Mouse (Mus musculus): ENCODE results near the gene Htr3b. TPM values are rescaled to one million over a fixed set of nuclear protein-coding genes. Genes with fewer than 3 reads are reported as not detected.

Gene Htr3b
- polyA plus RNA-seq, 1 experiment from 2014 or later: 2.0 TPM

GRCm38 (mm10) chr9:48981827-48982226 lies 17.0 kb upstream of the Htr3b start:
- no peaks in the 10 kb centered on the region for H3K27me3 ChIP-seq (replicated peaks)
- peaks cover under 1% of the 10 kb centered on the region; the same call in 1 of the 2 replicates for H3K4me1 ChIP-seq (replicated peaks)
- no peak overlapping the region for H3K9ac ChIP-seq
- no peak overlapping the region for H3K4me2 ChIP-seq (replicated peaks)
- ATAC-seq: peak; percentile 12; the same call in 1 of the 2 replicates
- H3K4me3 ChIP-seq (replicated peaks): no peak overlapping the region
- H3K9me3 ChIP-seq: no peaks in the 10 kb centered on the region
- H3K27ac ChIP-seq: 0 out of 2 replicates have a peak overlapping the region, but pooled peaks have one; percentile 36
- no peaks in the 10 kb centered on the region for H3K36me3 ChIP-seq

DNA sequence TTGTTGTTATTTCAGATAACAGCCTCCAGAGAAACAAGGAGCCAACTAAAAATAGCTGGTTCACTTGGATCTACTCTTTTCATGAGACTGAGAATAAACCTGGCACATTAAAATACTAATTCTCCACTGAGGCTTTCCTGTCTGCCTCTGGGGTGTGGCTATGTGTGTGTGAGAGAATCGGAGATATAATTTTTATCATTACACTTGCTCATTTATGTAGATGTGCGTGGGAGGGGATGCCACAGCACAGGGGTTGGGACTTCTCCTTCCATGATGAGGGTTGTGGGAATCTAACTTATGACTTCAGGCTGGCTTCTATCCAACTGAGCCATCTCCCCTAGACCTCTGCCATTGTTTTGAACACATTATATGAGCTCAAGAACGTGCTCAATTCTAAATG lies 16.0 kb upstream of the Htr3b start:
- ATAC-seq: no peak
- H3K9me3 ChIP-seq: no peaks in the 10 kb centered on the region
- H3K4me2 ChIP-seq (replicated peaks): no peak overlapping the region
- WGBS: 84% methylated on average over 3 of the region's 3 CpGs
- no peak overlapping the region for H3K4me3 ChIP-seq (replicated peaks)
- H3K9ac ChIP-seq: no peak overlapping the region
- H3K27ac ChIP-seq: no peak overlapping the region
- no peaks in the 10 kb centered on the region for H3K36me3 ChIP-seq
- no peaks in the 10 kb centered on the region for H3K27me3 ChIP-seq (replicated peaks)
- H3K4me1 ChIP-seq (replicated peaks): no peaks in the 10 kb centered on the region

GRCm38 (mm10) chr9:48980371-48980770 lies 15.6 kb upstream of the Htr3b start:
- no peak for ATAC-seq
- Histone ChIP-seq H3K9ac (no peak overlapping the region), H3K4me2 (replicated peaks) (no peak overlapping the region), H3K27ac (no peak overlapping the region), H3K27me3 (replicated peaks) (no peaks in the 10 kb centered on the region), H3K36me3 (no peaks in the 10 kb centered on the region), H3K4me3 (replicated peaks) (no peak overlapping the region), H3K4me1 (replicated peaks) (no peaks in the 10 kb centered on the region), H3K9me3 (no peaks in the 10 kb centered on the region)
- 53% methylated on average over 5 of the region's 5 CpGs for WGBS

- H3K27ac ChIP-seq: no peak overlapping the region
- no peak overlapping the region for H3K4me2 ChIP-seq (replicated peaks)
- no peak for ATAC-seq
- no peaks in the 10 kb centered on the region for H3K9me3 ChIP-seq
- no peaks in the 10 kb centered on the region for H3K27me3 ChIP-seq (replicated peaks)
- H3K9ac ChIP-seq: no peak overlapping the region
- H3K4me3 ChIP-seq (replicated peaks): no peak overlapping the region
- 75% methylated on average over 6 of the region's 6 CpGs for WGBS
- no peaks in the 10 kb centered on the region for H3K4me1 ChIP-seq (replicated peaks)
- H3K36me3 ChIP-seq: no peaks in the 10 kb centered on the region
These were observed 12.0 kb upstream of the Htr3b start for GRCm38 (mm10) chr9:48976661-48977355.

DNA sequence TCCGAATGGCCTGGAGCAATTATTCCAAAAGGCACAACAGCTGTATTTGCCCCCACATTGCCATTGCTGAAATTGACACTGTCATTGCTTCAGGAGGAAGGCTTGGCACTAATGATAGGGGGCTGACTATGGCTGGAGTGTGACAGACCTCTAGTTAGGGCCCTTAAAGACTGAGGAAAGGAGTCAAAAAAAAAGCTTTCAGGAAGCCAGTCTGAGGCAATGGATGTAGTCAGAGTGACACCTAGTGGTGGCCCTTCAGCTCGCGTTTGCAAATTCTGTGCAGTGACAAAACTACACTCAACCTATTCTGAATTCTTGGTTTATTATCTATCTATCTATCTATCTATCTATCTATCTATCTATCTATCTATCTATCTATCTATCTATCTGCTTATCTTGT lies 7.7 kb upstream of the Htr3b start:
- H3K27me3 ChIP-seq (replicated peaks): no peaks in the 10 kb centered on the region
- no peaks in the 10 kb centered on the region for H3K4me1 ChIP-seq (replicated peaks)
- ATAC-seq: no peak
- H3K9ac ChIP-seq: no peak overlapping the region
- H3K4me2 ChIP-seq (replicated peaks): no peak overlapping the region
- 33% methylated on average over 3 of the region's 3 CpGs for WGBS
- H3K36me3 ChIP-seq: no peaks in the 10 kb centered on the region
- H3K9me3 ChIP-seq: no peaks in the 10 kb centered on the region
- no peak overlapping the region for H3K27ac ChIP-seq
- no peak overlapping the region for H3K4me3 ChIP-seq (replicated peaks)

DNA sequence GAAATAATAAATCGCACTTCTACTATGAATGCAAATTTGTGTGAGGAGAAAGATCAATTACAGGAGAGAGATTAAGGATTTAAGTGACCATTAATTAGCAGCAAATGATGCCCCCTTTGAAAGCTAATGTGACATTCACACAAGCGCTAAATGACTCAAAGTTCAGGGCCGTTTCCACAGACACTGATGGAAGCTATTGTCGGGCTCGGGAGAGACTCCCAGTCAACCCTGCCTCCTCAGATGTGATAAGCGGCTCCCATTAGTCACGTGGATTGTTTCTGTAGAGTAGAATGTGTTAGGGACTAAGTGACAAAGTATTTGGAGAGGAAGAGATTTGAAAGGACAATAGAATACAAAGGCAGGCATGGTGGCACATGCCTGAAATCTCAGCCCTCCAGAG lies 2.7 kb downstream of the Htr3b start:
- no peaks in the 10 kb centered on the region for H3K36me3 ChIP-seq
- no peak overlapping the region for H3K4me3 ChIP-seq (replicated peaks)
- 35% methylated on average over 7 of the region's 7 CpGs for WGBS
- no peak for ATAC-seq
- no peaks in the 10 kb centered on the region for H3K4me1 ChIP-seq (replicated peaks)
- no peaks in the 10 kb centered on the region for H3K27me3 ChIP-seq (replicated peaks)
- H3K9me3 ChIP-seq: no peaks in the 10 kb centered on the region
- H3K27ac ChIP-seq: no peak overlapping the region
- H3K9ac ChIP-seq: no peak overlapping the region
- no peak overlapping the region for H3K4me2 ChIP-seq (replicated peaks)

- WGBS: 42% methylated on average over 12 of the region's 12 CpGs
- no peak overlapping the region for H3K4me3 ChIP-seq (replicated peaks)
- no peaks in the 10 kb centered on the region for H3K36me3 ChIP-seq
- no peak overlapping the region for H3K4me2 ChIP-seq (replicated peaks)
- H3K27me3 ChIP-seq (replicated peaks): no peaks in the 10 kb centered on the region
- ATAC-seq: no peak
- no peak overlapping the region for H3K9ac ChIP-seq
- no peaks in the 10 kb centered on the region for H3K4me1 ChIP-seq (replicated peaks)
- no peak overlapping the region for H3K27ac ChIP-seq
- no peaks in the 10 kb centered on the region for H3K9me3 ChIP-seq
These were observed 3.5 kb downstream of the Htr3b start for GRCm38 (mm10) chr9:48961314-48961713.

DNA sequence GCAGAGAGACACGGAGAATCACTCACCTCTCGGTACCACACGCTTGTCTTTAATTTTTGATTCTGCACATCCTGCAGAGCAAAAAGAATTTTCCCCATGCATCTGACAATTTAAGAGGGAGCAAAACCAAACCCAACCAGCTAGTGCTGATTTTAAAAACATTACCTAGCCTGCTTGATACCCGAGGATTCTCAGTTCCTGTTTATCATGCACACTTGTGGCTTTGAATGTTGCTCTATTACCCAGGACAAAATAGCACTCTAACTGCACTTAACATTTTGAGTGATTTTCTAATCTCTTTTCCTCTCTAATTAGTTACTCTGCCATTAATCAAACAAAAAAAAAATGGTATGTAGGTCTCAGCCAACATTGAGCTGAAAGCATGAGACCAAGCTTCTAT lies 17.2 kb downstream of the Htr3b start:
- H3K9ac ChIP-seq: no peak overlapping the region
- no peak for ATAC-seq
- H3K9me3 ChIP-seq: no peaks in the 10 kb centered on the region
- H3K4me3 ChIP-seq (replicated peaks): no peak overlapping the region
- no peak overlapping the region for H3K27ac ChIP-seq
- no peak overlapping the region for H3K4me2 ChIP-seq (replicated peaks)
- no peaks in the 10 kb centered on the region for H3K4me1 ChIP-seq (replicated peaks)
- WGBS: 87% methylated on average over 4 of the region's 4 CpGs
- H3K27me3 ChIP-seq (replicated peaks): no peaks in the 10 kb centered on the region
- no peaks in the 10 kb centered on the region for H3K36me3 ChIP-seq

DNA sequence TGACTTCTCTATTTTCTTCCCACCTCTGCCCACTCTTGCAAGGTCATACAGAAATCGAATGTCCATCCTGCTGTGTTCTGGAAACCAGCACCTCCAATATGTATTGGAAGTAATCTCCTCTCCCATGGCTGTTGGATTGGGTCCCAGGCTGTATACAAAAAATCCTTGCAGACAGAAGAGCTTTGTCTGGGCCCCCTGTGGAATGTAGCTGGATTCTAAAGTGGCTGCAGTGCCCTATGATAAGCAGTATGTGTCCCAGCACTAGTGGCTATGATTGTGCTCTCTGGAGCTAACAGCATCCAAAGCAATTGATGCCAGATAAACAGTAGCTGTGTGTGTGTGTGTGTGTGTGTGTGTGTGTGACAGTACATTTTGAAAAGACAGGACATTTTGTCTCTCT lies 22.4 kb downstream of the Htr3b start:
- Histone ChIP-seq H3K27me3 (replicated peaks) (no peaks in the 10 kb centered on the region), H3K4me3 (replicated peaks) (no peak overlapping the region), H3K9ac (no peak overlapping the region), H3K36me3 (no peaks in the 10 kb centered on the region), H3K27ac (no peak overlapping the region), H3K4me2 (replicated peaks) (no peak overlapping the region), H3K4me1 (replicated peaks) (no peaks in the 10 kb centered on the region), H3K9me3 (no peaks in the 10 kb centered on the region)
- 68% methylated on average over 1 of the region's 1 CpGs for WGBS
- ATAC-seq: no peak

DNA sequence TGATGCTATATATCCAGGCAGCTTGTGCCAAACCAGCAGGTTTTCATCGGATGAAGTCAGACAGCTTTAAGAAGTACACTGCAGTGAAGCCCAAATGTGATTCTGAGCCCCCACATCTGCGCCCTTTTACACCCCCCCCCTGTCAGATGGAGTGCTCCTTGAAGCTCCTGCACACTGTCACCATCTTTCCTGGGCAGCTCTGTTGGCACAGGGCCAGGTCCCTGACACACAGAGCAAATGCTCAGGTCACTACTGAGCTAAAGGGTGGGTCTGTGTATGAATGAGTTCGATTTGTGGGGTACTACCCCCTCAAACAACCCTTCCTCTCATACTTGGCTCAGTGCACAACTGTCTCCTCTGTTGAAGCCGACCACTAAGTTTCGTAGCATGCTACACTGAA lies 35.4 kb downstream of the Htr3b start:
- Histone ChIP-seq H3K4me2 (replicated peaks) (no peak overlapping the region), H3K9me3 (no peaks in the 10 kb centered on the region), H3K27me3 (replicated peaks) (0 out of 2 replicates have a peak, but pooled peaks cover 3% of the 10 kb centered on the region), H3K4me1 (replicated peaks) (no peaks in the 10 kb centered on the region), H3K27ac (no peak overlapping the region), H3K4me3 (replicated peaks) (no peak overlapping the region), H3K36me3 (no peaks in the 10 kb centered on the region), H3K9ac (no peak overlapping the region)
- 77% methylated on average over 5 of the region's 5 CpGs for WGBS
- no peak for ATAC-seq

- Histone ChIP-seq H3K36me3 (no peaks in the 10 kb centered on the region), H3K4me3 (replicated peaks) (no peak overlapping the region), H3K4me2 (replicated peaks) (no peak overlapping the region), H3K9ac (no peak overlapping the region), H3K4me1 (replicated peaks) (no peaks in the 10 kb centered on the region), H3K27ac (no peak overlapping the region), H3K27me3 (replicated peaks) (0 out of 2 replicates have a peak, but pooled peaks cover 3% of the 10 kb centered on the region), H3K9me3 (no peaks in the 10 kb centered on the region)
- WGBS: 69% methylated on average over 3 of the region's 3 CpGs
- no peak for ATAC-seq
These were observed 36.0 kb downstream of the Htr3b start for GRCm38 (mm10) chr9:48928781-48929180.

DNA sequence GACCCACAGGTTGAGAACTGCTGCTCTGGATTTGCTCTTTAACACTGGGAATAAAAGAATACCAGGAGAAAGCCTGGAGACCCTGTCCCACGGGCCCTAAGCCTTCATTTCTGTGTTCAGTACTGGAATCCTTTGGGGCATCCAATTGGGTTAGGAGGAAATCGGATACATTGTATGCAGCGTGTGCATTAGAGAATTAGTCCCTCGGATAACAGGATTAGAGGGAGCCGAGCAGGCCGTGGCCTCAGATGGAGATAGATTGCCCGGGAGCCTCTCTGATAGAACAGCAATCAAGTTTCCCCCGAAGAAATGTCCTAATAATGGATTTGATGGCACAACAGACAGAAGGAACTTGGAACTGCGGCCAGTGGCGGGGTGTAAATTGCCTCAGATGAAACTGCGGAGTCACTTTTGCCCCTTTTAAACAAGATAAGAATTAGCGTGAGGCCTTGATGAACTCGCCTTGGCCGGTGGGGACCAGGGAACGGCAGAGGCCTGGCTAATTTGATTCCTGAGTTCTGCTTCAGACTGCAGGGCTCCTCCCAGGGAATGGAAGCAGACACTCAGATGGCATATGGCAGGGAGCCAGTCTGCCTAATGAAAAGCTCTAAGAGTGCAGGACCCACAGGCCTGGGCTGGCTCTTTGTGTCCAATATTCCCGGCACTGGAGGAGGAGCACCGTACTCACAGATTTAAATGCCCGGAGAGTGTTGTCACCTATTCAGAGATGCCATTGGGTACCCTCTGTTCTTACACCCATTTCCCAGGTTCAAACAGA lies 48.6 kb downstream of the Htr3b start:
- no peaks in the 10 kb centered on the region for H3K9me3 ChIP-seq
- H3K4me3 ChIP-seq (replicated peaks): no peak overlapping the region
- no peaks in the 10 kb centered on the region for H3K36me3 ChIP-seq
- no peak overlapping the region for H3K27ac ChIP-seq
- WGBS: 68% methylated on average over 18 of the region's 18 CpGs
- H3K9ac ChIP-seq: no peak overlapping the region
- no peaks in the 10 kb centered on the region for H3K27me3 ChIP-seq (replicated peaks)
- ATAC-seq: peak; percentile 43; the same call in 1 of the 2 replicates
- H3K4me1 ChIP-seq (replicated peaks): no peaks in the 10 kb centered on the region
- no peak overlapping the region for H3K4me2 ChIP-seq (replicated peaks)

All from intestine, embryonic 15.5 days (tissue).